Mouse (Mus musculus) spleen, postnatal 14 days (tissue): ENCODE measurements around the gene Siae.

Source experiments
- DNase-seq, 2 experiments: peaks; one replicate each; pipeline ENCODE4 v3.0.0; 2021 to 2022; ENCODE audit warnings: low spot score in 2 of 2

The Siae gene

GRCm38 (mm10) chr9:37675287-37675686, 119.8 kb downstream of the Siae start:
- no peak for DNase-seq

GRCm38 (mm10) chr9:37681123-37681522, 125.6 kb downstream of the Siae start:
- DNase-seq = no peak

GRCm38 (mm10) chr9:37687288-37687940, 131.9 kb downstream of the Siae start:
- no peak for DNase-seq

- DNase-seq = no peak
Measured at GRCm38 (mm10) chr9:37687941-37688303, 132.4 kb downstream of the Siae start.

- DNase-seq = no peak
Measured at GRCm38 (mm10) chr9:37689970-37690686, 134.6 kb downstream of the Siae start.
